Mouse (Mus musculus): ENCODE measurements around the gene Apol6.

- TF ChIP-seq CTCF (conservative IDR thresholded peaks at IDR 0.05; ENCODE audit: low read length) = no peak
- no peak for TF ChIP-seq POU5F1 (IDR thresholded peaks at IDR 0.05; ENCODE audit: borderline replicate concordance, low read length)
- TF ChIP-seq NANOG (IDR thresholded peaks at IDR 0.05; ENCODE audit: borderline replicate concordance, low read length) = no peak
These were observed 50.7 kb downstream of the Apol6 start for GRCm38 (mm10) chr15:77095216-77095615.
